Mouse (Mus musculus): Measurements from ENCODE around the gene Barx2.
"Not testable (repeated sequence)": the region's sequence is repeated elsewhere in the genome, so short reads cannot be mapped to it uniquely, and the experiment has no call there.

Barx2 gene

DNA sequence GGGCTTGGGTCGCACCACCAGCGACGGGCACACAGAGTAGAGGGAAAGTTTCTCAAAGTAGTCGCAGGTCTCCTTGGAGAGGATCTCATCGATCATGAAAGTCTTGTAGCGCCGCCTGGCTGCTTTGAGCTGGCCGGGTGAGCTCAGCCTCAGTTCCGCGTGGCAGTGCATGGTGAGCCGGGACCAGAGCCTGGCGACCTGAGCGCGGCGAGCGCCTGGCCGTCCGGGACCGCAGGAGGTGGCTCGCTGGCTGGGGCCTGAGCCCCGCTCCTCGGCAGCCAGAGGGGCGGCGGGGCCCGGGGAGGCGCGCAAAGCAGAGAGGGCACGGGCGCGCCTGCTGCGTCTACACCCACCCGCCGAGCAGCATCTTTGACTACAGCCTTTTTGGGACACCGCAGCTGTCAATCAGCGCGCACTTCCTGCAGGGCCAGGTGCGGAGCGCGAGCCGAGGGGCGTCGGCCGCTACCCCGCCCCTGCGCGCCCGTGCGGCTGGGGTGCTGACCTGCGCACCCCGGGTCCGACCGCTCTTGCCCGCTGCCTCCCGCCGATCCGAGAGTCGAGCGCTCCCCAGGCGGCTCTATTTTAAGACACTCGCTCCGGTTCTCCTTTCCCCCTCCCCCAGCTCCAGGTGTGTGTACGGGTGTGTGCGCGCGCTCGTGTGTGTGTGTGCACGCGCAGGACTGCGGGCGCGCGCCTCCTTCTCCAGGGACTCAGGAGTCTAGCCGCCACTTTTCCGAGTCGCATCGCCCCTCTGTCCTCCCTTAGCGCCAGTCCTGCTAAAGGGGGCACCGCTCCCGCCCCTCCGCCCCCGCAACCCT is at the start of gene Barx2:
TSS of gene Barx2 (minus strand) at position 542 of the 818 bp plus-strand sequence.
- DNase-seq: peak; percentile 75

- no peak for DNase-seq
Measured at GRCm38 (mm10) chr9:31962265-31962664, 49.0 kb upstream of the Barx2 start.

- no peak for DNase-seq
Measured at GRCm38 (mm10) chr9:31960488-31960887, 47.2 kb upstream of the Barx2 start.

DNA sequence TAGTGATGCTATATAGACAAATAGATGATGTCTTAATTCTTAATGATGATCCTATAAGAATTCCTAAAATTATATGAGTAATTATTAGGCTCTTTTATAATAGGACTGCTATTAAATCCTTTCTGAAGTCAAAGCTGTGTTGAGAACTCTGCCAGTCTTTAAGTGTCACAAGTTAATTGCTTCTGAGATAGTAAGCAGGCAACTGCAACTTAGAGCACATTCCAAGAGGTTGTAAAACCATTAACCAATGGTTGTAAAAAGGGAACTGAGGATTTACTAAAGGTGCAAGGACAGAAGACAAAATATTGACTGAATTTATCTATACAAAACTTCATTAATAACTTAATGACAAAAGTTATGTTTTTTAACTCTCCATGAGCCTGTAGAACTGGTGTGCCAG is 44.9 kb upstream of the Barx2 start:
- DNase-seq: no peak

DNA sequence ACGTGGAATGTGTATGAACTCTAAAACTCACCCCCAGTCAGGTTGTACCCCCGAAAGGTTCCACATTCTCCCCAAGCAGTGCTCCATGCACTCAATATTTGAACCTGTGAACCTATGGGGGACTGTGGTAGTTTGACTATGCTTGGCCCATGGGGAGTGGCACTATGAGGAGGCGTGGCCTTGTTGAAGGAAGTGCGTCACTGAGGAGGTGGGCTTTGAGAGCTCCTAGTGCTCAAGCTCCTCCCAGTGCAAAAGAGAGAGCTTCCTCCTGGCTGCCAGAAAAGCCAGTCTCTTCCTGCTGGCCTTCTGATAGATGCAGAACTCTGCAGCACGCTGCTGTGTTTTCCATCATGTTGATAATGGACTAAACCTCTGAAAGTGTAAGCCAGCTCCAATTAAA is 37.2 kb upstream of the Barx2 start:
- no peak for DNase-seq

- no peak for DNase-seq
Measured at GRCm38 (mm10) chr9:31949031-31949430, 35.8 kb upstream of the Barx2 start.

DNA sequence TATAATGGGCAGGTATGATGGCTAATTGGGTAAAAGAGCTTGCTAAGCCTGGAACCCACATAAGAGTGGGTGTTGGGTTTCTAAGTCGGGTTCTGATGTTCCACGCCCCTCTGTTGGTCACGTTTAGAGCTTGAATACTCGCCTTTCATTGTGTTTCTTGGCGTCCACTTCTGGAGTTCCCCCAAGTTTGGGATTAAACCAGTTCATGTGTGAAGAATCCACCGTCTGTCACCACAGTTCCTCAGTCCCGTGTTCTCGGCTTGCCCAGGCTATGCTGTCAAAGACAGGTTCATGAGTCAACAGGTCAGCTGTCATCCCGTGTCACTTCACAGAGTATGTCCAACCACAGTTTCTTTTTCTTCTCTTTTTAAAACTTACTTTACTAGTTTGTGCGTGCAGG is 33.8 kb upstream of the Barx2 start:
- DNase-seq: no peak

DNA sequence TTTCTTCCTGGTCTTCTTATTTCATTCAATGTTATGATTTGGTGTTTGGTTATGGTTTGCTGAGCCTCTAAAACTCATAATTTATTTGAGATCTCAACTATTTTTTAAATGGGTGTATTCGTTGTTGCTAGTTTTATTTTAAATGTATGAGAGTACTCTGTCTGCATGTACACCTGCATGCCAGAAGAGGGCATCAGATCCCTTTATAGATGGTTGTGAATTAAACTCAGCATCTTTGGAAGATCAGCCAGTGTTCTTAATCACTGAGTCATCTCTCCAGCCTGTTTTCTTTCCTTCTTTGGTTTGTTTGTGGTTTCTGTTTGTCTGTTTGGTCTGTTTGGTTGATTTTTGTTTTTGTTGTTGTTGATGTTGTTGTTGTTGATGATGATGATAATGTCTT is 29.1 kb upstream of the Barx2 start:
- no peak for DNase-seq

DNA sequence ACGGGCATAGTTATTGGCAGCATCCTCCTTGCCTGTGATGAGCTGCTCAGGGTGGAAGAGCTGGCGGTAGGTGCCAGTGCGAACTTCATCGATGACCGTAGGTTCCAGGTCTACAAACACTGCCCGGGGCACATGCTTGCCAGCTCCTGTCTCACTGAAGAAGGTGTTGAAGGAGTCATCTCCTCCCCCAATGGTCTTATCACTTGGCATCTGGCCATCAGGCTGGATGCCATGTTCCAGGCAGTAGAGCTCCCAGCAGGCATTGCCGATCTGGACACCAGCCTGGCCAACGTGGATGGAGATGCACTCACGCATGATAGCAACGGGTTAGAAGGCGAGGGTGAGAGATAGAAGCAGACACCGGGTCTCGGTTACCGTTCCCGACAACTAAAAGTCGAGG is 23.2 kb upstream of the Barx2 start:
- DNase-seq: not testable (repeated sequence)

DNA sequence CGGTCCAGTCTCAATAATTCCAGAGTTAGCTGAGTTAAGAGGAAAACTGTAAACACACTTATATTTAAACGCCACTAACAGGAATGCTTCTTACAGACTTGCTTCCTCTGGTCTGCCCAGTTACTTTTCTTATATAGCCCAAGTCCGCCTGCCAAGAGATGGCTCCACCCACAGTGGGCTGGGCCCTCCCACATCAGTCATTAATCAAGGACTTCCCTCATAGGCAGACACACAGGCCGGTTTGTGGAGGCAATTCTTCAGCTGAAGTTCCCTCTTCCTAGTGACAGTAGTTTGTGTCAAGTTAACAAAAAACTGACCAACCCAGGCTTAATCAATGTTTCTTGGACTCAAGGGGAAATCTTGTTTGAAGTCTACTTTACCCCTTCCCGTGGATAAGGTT is 18.4 kb upstream of the Barx2 start:
- DNase-seq: no peak

GRCm38 (mm10) chr9:31931255-31931654 is 18.0 kb upstream of the Barx2 start:
- no peak for DNase-seq

- no peak for DNase-seq
Measured at GRCm38 (mm10) chr9:31926766-31927165, 13.5 kb upstream of the Barx2 start.

DNA sequence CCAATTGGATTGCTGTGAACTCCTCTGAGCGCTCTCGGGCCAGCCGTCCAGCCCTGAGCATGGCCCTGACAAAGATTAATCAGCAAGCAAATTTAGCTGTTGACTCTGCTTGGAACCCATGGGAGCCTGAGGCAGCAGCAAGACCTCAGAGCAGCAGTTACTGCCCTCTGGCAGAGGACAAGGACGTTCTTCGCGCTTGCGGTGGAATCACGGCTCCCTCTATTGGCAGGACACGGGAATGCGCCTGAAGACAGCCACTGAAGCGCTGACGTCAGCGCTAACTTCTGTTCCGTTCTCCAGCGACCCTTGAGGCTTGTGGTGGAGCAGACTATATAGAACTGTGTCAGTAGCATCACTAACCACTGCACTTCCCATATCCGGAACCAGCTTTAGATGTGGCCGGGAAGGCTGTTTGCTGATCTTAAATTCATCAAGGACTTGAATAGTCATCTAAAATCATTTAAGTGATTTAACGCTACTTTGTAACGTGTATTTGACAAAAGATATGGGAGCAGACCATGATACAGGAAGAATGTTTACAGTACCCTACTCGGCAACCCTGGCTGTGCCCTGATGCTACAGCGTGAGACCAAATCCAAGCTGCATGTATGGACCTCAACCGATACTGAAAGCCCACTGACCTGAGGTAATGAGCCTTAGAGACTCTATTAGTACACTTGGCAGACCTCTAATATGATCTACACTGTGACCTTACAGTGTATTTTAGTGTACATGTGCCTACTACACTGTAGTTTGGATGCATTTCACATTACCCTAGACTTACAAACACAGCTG is 12.8 kb upstream of the Barx2 start:
- DNase-seq: peak; percentile 86

DNA sequence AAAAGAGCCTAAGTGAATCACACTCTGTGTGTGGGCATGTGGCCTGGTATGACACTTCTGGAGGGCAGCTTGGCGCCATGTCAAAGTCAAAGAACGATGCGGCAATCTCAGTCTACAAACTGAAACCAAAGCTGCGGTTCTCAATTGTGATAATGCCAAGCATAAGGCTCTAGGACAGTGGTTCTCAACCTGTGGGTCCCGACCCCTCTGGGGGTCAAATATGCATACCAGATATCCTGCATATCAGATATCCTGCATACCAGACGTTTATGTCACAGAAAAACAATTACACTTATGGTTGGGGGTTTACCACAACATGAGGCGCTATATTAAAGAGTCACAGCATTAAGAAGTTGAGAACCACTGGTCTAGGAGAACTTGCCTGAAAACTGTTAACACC is 10.3 kb upstream of the Barx2 start:
- DNase-seq: no peak

- no peak for DNase-seq
Measured at GRCm38 (mm10) chr9:31919802-31920201, 6.5 kb upstream of the Barx2 start.

DNA sequence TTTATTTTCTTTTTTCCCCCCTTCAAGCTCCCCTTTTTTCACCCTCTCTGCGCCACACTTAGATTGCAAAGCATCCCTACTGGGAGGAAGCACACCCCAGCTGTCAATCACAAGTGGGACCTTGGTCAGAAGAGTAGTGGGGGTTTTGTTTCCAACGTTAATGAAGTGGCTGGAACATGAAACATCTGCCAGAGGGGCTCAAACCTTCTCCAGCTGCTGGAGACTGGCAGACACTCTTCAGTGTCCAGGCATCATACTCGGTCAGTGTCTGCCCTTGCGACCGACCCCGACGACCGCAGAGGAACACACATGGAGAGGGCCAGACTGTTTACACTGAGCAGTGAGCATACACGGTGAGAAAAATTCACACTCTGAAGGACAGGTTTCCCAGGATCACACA is 3.2 kb upstream of the Barx2 start:
- DNase-seq: no peak

- peak; percentile 29 for DNase-seq
Measured at GRCm38 (mm10) chr9:31914871-31915270, 1.6 kb upstream of the Barx2 start.

DNA sequence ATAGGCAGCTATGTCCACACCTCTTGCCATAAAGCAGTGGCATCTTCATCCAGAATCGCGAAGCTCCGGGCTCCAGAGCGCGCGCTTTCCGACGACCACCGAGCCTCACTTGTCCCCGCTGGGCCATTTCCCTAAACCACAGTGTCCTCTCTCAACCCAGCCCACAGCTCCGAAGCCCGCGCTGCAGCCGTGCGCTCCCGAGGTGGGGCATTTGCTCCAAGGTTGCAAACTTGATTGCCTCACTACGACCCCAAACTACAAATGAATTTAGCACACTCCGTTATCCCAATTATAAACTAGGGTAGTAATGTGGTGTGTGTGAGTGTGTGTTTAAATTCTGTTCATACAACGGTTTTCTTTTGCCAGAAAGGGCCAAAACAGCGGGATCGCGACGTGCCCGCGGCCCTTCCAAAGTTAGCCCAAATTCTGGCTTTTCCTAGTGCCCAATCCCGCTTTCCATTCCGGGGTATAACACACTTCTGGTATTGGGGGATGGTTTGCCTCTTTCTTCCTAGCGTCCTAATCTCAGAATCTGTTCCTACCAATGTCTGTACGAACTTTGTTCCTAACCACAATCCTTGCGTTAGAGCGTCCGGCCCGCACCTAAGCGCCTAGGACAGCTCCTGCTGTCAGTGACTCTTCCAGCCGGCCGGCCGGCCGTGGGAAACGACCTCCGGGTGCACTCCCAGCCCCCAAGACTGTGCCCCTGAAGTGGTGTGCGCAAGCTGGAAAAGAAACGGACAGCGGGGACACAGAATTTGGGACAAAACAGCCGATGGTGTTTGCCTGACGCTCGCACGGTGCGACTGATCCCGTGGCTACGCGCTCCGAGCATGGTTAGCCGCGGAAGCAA is 703 bp upstream of the Barx2 start:
- no peak for DNase-seq

GRCm38 (mm10) chr9:31912553-31912920 is 725 bp downstream of the Barx2 start:
- DNase-seq: no peak

- no peak for DNase-seq
Measured at GRCm38 (mm10) chr9:31910221-31910620, 3.0 kb downstream of the Barx2 start.

DNA sequence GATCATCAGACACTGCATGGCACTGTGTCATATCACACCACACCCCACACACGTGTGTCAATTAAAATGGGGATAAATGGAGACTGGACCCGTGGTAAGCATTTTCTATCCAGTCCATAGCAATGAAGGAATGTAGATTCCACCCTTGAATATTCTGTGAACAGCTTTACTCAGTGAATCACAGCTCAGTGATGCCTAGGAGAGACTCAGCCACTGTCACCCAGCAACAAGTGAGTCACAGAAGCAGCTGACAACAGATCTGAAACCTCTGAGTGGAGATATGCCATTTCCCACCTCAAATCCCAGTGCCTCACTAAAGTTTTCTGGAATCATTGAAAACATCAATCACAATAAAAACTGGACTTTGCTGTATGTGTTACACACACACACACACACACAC is 11.5 kb downstream of the Barx2 start:
- DNase-seq: no peak

GRCm38 (mm10) chr9:31894775-31895320 is 18.4 kb downstream of the Barx2 start:
- no peak for DNase-seq

GRCm38 (mm10) chr9:31888333-31888732 is 24.9 kb downstream of the Barx2 start:
- no peak for DNase-seq

All from right cerebral cortex, postnatal 4 days (tissue).